Mouse (Mus musculus) CH12.LX (cell line): ENCODE data around the gene 4930402H24Rik. TPM values are rescaled to one million over a fixed set of nuclear protein-coding genes. Genes with fewer than 3 reads are reported as not detected.

Source experiments
- DNase-seq: peaks from one replicate; pipeline ENCODE4 v3.0.0-alpha.2; 2013; ENCODE audit errors: extremely low read depth
- H3K27ac ChIP-seq: 2 replicates; pipeline ENCODE4 v1.5.1; 2012; ENCODE audit warnings: low read depth, mild to moderate bottlenecking, control low read depth, moderate library complexity; ENCODE audit not compliant: insufficient read depth
- H3K27me3 ChIP-seq: replicated peaks from 2 replicates; pipeline ENCODE3; 2012; ENCODE audit warnings: inconsistent platforms
- H3K36me3 ChIP-seq, 2 experiments: replicated peaks in 1 of 2; 2 replicates each; pipeline versions ENCODE3 to v1.6.1; 2012; ENCODE audit warnings: inconsistent platforms in 1 of 2, low read length in 1 of 2, mild to moderate bottlenecking in 1 of 2, mixed read lengths in 1 of 2, moderate library complexity in 1 of 2; ENCODE audit not compliant: control insufficient read depth in 1 of 2, insufficient read depth in 1 of 2
- H3K4me1 ChIP-seq, 2 experiments: 2 replicates each; pipeline ENCODE4 v1.6.1; 2012; ENCODE audit warnings: inconsistent platforms in 1 of 2, moderate library complexity in 1 of 2; ENCODE audit not compliant: insufficient read depth in 2 of 2, control insufficient read depth in 1 of 2
- H3K4me2 ChIP-seq: 2 replicates; pipeline ENCODE4 v1.6.1; 2012; ENCODE audit warnings: low read depth, mild to moderate bottlenecking, control low read depth; ENCODE audit not compliant: poor library complexity, insufficient read depth, severe bottlenecking
- H3K4me3 ChIP-seq, 3 experiments: fragments of 150-350 bp in 1 of 3; sonication (generic) in 1 of 3; replicated peaks in 1 of 3; 2 replicates each; pipeline versions ENCODE3 to v1.5.1; 2011 to 2012; ENCODE audit warnings: low read depth in 2 of 3, low read length in 2 of 3, mild to moderate bottlenecking in 2 of 3, moderate library complexity in 2 of 3, control low read depth in 1 of 3, improper control_type of control experiment in 1 of 3, inconsistent platforms in 1 of 3, mixed read lengths in 1 of 3; ENCODE audit not compliant: poor library complexity in 1 of 3
- H3K79me2 ChIP-seq: replicated peaks from 2 replicates; pipeline ENCODE4 v1.6.1; 2012; ENCODE audit warnings: mild to moderate bottlenecking, moderate library complexity; ENCODE audit not compliant: control insufficient read depth, poor library complexity, insufficient read depth, severe bottlenecking; ENCODE audit errors: extremely low read depth
- H3K9ac ChIP-seq: 2 replicates; pipeline ENCODE4 v1.6.1; 2012; ENCODE audit warnings: low read depth, mild to moderate bottlenecking, control low read depth, moderate library complexity; ENCODE audit not compliant: insufficient read depth
- H3K9me3 ChIP-seq: replicated peaks from 2 replicates; pipeline ENCODE3; 2012; ENCODE audit warnings: low read length, inconsistent platforms, mixed read lengths
- BHLHE40 ChIP-seq: IDR thresholded peaks from 2 replicates; pipeline ENCODE4 v1.6.1; 2011; ENCODE audit warnings: mild to moderate bottlenecking, low read depth, low read length, improper control_type of control experiment
- CTCF ChIP-seq, 2 experiments: IDR thresholded peaks in 1 of 2; conservative IDR thresholded peaks in 1 of 2; 2 replicates each; pipeline ENCODE4 v1.5.1; 2011 to 2012; ENCODE audit warnings: low read depth in 2 of 2, low read length in 2 of 2, improper control_type of control experiment in 1 of 2, inconsistent platforms in 1 of 2, mild to moderate bottlenecking in 1 of 2, moderate library complexity in 1 of 2
- E2F4 ChIP-seq: IDR thresholded peaks from 2 replicates; pipeline ENCODE4 v1.6.1; 2011; ENCODE audit warnings: low read depth, low read length, improper control_type of control experiment; ENCODE audit not compliant: insufficient replicate concordance
- ELF1 ChIP-seq: IDR thresholded peaks from 2 replicates; pipeline ENCODE4 v1.6.1; 2014; ENCODE audit warnings: low read depth, mild to moderate bottlenecking, inconsistent platforms, low read length, improper control_type of control experiment
- ETS1 ChIP-seq: conservative IDR thresholded peaks from 2 replicates; pipeline ENCODE4 v1.6.1; 2012; ENCODE audit warnings: low read depth, mild to moderate bottlenecking, inconsistent platforms, low read length, improper control_type of control experiment, moderate library complexity
- GABPA ChIP-seq: IDR thresholded peaks from 2 replicates; pipeline ENCODE4 v1.6.1; 2012; ENCODE audit warnings: low read depth, low read length, improper control_type of control experiment, inconsistent platforms; ENCODE audit not compliant: insufficient replicate concordance
- HCFC1 ChIP-seq: IDR thresholded peaks from 2 replicates; pipeline ENCODE4 v1.6.1; 2012; ENCODE audit warnings: low read depth, mild to moderate bottlenecking, inconsistent platforms, low read length, improper control_type of control experiment
- IRF4 ChIP-seq: IDR thresholded peaks from 2 replicates; pipeline ENCODE4 v1.6.1; 2014; ENCODE audit warnings: low read depth, mild to moderate bottlenecking, inconsistent platforms, low read length, improper control_type of control experiment
- KAT2A ChIP-seq: IDR thresholded peaks from 2 replicates; pipeline ENCODE4 v1.6.1; 2012; ENCODE audit warnings: low read length, improper control_type of control experiment, inconsistent platforms; ENCODE audit not compliant: insufficient replicate concordance
- MAFK ChIP-seq: IDR thresholded peaks from 2 replicates; pipeline ENCODE4 v1.6.1; 2011; ENCODE audit warnings: low read length, improper control_type of control experiment; ENCODE audit not compliant: insufficient replicate concordance
- MAX ChIP-seq: IDR thresholded peaks from 2 replicates; pipeline ENCODE4 v1.6.1; 2011; ENCODE audit warnings: low read length, improper control_type of control experiment
- MAZ ChIP-seq: IDR thresholded peaks from 2 replicates; pipeline ENCODE4 v1.6.1; 2012; ENCODE audit warnings: low read depth, mild to moderate bottlenecking, inconsistent platforms, low read length, improper control_type of control experiment, moderate library complexity
- MXI1 ChIP-seq: IDR thresholded peaks from 2 replicates; pipeline ENCODE4 v1.6.1; 2011; ENCODE audit warnings: mild to moderate bottlenecking, low read depth, low read length, improper control_type of control experiment
- NELFE ChIP-seq: IDR thresholded peaks from 2 replicates; pipeline ENCODE4 v1.6.1; 2011; ENCODE audit warnings: low read depth, low read length, improper control_type of control experiment
- NRF1 ChIP-seq: IDR thresholded peaks from 2 replicates; pipeline ENCODE4 v1.6.1; 2014; ENCODE audit warnings: low read depth, mild to moderate bottlenecking, inconsistent platforms, low read length, improper control_type of control experiment, moderate library complexity
- POLR2AphosphoS2 ChIP-seq: IDR thresholded peaks from 2 replicates; pipeline ENCODE4 v1.6.1; 2011; ENCODE audit warnings: low read depth, low read length, improper control_type of control experiment
- RAD21 ChIP-seq: IDR thresholded peaks from 2 replicates; pipeline ENCODE4 v1.6.1; 2011; ENCODE audit warnings: low read depth, mild to moderate bottlenecking, low read length, improper control_type of control experiment, moderate library complexity
- SIN3A ChIP-seq: IDR thresholded peaks from 2 replicates; pipeline ENCODE4 v1.6.1; 2012; ENCODE audit warnings: low read length, improper control_type of control experiment, inconsistent platforms
- SMC3 ChIP-seq: IDR thresholded peaks from 2 replicates; pipeline ENCODE4 v1.6.1; 2011; ENCODE audit warnings: low read depth, low read length, improper control_type of control experiment
- TBP ChIP-seq: conservative IDR thresholded peaks from 2 replicates; pipeline ENCODE4 v1.6.1; 2011; ENCODE audit warnings: low read depth, low read length, improper control_type of control experiment
- UBTF ChIP-seq: IDR thresholded peaks from 2 replicates; pipeline ENCODE4 v1.6.1; 2012; ENCODE audit warnings: low read depth, mild to moderate bottlenecking, inconsistent platforms, low read length, improper control_type of control experiment, moderate library complexity
- USF2 ChIP-seq: conservative IDR thresholded peaks from 2 replicates; pipeline ENCODE4 v1.6.1; 2011; ENCODE audit warnings: low read depth, low read length, improper control_type of control experiment
- ZMIZ1 ChIP-seq: IDR thresholded peaks from 2 replicates; pipeline ENCODE4 v1.6.1; 2012; ENCODE audit warnings: low read depth, mild to moderate bottlenecking, inconsistent platforms, low read length, improper control_type of control experiment
- ZNF384 ChIP-seq: IDR thresholded peaks from 2 replicates; pipeline ENCODE4 v1.6.1; 2012; ENCODE audit warnings: low read depth, low read length, improper control_type of control experiment, inconsistent platforms
- dilution Hi-C: fragments of 300-500 bp; cut with MboI; formaldehyde crosslinking; loops from 2 replicates; pipeline ENCODE4 v1.14.3; 2020; ENCODE audit warnings: low sequenced_read_pairs; ENCODE audit not compliant: extremely low pct_unique_long_range_greater_than_20kb, extremely low pct_ligation_motif_present
- in situ Hi-C: fragments of 300-500 bp; cut with MboI; formaldehyde crosslinking; loops from 3 replicates; pipeline ENCODE4 v1.14.3; 2019; ENCODE audit warnings: low sequenced_read_pairs, low pct_ligation_motif_present, low pct_unique_long_range_greater_than_20kb, mixed read lengths
- polyA plus RNA-seq: library from polyadenylated mRNA; unstranded; fragments of >175 nt; gene quantifications from 2 replicates; pipeline ENCODE4 v1.2.1, GENCODE M21; 2012; ENCODE audit warnings: low read depth; ENCODE audit not compliant: insufficient read length
- total RNA-seq, 2 experiments: library from RNA; depleted of rRNA; stranded (reverse); fragments of 300-350 nt in 1 of 2; fragments of >200 nt in 1 of 2; gene quantifications; 2 replicates each; pipeline ENCODE4 v1.2.3; 2012 to 2014

Gene 4930402H24Rik
- total and polyA plus RNA-seq, 3 experiments: 4.2 to 4.8 (median 4.2) TPM

- TF ChIP-seq MAZ (no peak), ZNF384 (no peak), ETS1 (no peak), HCFC1 (no peak), E2F4 (no peak), GABPA (no peak), BHLHE40 (no peak), MAX (no peak; the same call in 1 of the 2 replicates), POLR2AphosphoS2 (no peak), RAD21 (no peak), USF2 (no peak), SMC3 (no peak), TBP (no peak)
Measured at GRCm38 (mm10) chr2:130839874-130840661, 66.1 kb downstream of the 4930402H24Rik start (continued).

GRCm38 (mm10) chr2:130839528-130839873, 66.7 kb downstream of the 4930402H24Rik start:
- in situ Hi-C loops (no loop called here), dilution Hi-C loops (no loop called here)
- H3K9me3 ChIP-seq: no peaks in the 10 kb centered on the region
- no peaks in the 10 kb centered on the region for H3K36me3 ChIP-seq
- peak overlapping the region; percentile 74 to 85 (median 79) for H3K4me3 ChIP-seq
- H3K27me3 ChIP-seq: peaks cover 11% of the 10 kb centered on the region
- no peak for DNase-seq
- H3K79me2 ChIP-seq: no peaks in the 10 kb centered on the region; the same call in 1 of the 2 replicates
- H3K9ac ChIP-seq: peak overlapping the region; percentile 73
- H3K4me1 ChIP-seq: peaks cover 2 to 11% of the 10 kb centered on the region in 2 experiments; a peak in 3 of 4 replicates
- peak overlapping the region; percentile 87 for H3K4me2 ChIP-seq
- no peak for TF ChIP-seq SMC3
- TF ChIP-seq UBTF: 0 out of 2 replicates have a peak, but pooled peaks have one; percentile 47
- no peak; the same call in 1 of the 2 replicates for TF ChIP-seq MAX
- no peak; the same call in 1 of the 2 replicates for TF ChIP-seq RAD21
- no peak for TF ChIP-seq MAFK
- 0 out of 2 replicates have a peak, but pooled peaks have one; percentile 1 for TF ChIP-seq ZMIZ1
- no peak for TF ChIP-seq POLR2AphosphoS2
- TF ChIP-seq SIN3A: peak; percentile 23; the same call in 1 of the 2 replicates
- peak in 1 of 2 experiments; percentile 38; a peak in 2 of 4 replicates for TF ChIP-seq CTCF (conservative IDR thresholded peaks at IDR 0.05 in 1 of 2, IDR thresholded peaks at IDR 0.05 in 1 of 2; ENCODE audit: low read depth in 2 of 2, low read length in 2 of 2)
- peak; percentile 14; the same call in 1 of the 2 replicates for TF ChIP-seq HCFC1
- no peak for TF ChIP-seq ELF1
- no peak for TF ChIP-seq MXI1
- TF ChIP-seq ZNF384: no peak
- no peak for TF ChIP-seq TBP
- no peak for TF ChIP-seq IRF4
- no peak for TF ChIP-seq KAT2A
- TF ChIP-seq NELFE: no peak
- no peak for TF ChIP-seq E2F4
- no peak for TF ChIP-seq NRF1
- no peak overlapping the region for H3K27ac ChIP-seq
